Comparison of ENCODE assay signal across 8 mouse cellular contexts in the genomic region with DNA sequence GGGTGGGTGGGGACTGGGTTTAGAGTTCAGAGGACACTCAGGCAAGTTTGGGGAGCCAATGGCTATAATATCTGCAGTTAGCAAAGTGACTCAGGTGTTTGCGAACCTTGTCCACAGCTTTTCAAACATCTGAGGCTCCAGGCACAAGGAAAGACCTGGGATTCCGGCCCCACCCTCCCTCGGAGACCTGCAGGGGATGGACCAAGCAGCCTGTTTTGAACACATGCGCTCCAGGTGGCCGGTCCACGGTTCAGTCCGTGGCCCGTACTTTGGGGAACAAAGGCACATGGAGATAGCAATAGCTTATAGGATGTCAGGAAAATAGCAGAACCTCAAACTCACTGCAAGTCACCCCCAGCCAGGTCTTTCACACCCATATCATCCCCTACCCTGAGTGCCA. TPM values are rescaled to one million over a fixed set of nuclear protein-coding genes. Genes with fewer than 3 reads are reported as not detected.
DNase-seq lines count a peak whose midpoint lies in the region; ATAC-seq and TF ChIP-seq lines count a peak whose summit lies in the region.

No protein-coding gene starts in this region.

- TF ChIP-seq CTCF in layer of hippocampus, adult 2 months (conservative IDR thresholded peaks at IDR 0.05), result no peak
- TF ChIP-seq CTCF in cortical plate, adult 2 months (IDR thresholded peaks at IDR 0.05; ENCODE audit: extremely low read depth, insufficient read depth, low read length), result no peak
- no peak for TF ChIP-seq CTCF in hindbrain, postnatal 0 days (IDR thresholded peaks at IDR 0.05; ENCODE audit: low read depth)

- no peak for ATAC-seq in hindbrain, postnatal 0 days
- no peak for ATAC-seq in erythroid progenitor cell, adult 5-6 weeks (replicated peaks; ENCODE audit: low FRiP score, poor library complexity, severe bottlenecking)

- peak overlapping the region; percentile 87 for H3K4me3 ChIP-seq in layer of hippocampus, adult 2 months
- H3K4me3 ChIP-seq in cortical plate, adult 2 months (ENCODE audit: insufficient read depth, low read length), result peak overlapping the region; percentile 88
- H3K4me3 ChIP-seq in hindbrain, postnatal 0 days (ENCODE audit: low read length), result peak overlapping the region; percentile 87
- peak overlapping the region; percentile 98 for H3K4me3 ChIP-seq in megakaryocyte, embryonic 14.5 days (replicated peaks)

- no peak for TF ChIP-seq POLR2A in cortical plate, adult 2 months (IDR thresholded peaks at IDR 0.05; ENCODE audit: extremely low read depth, insufficient read depth, low read length)

- WGBS in hindbrain, postnatal 0 days, result 16% methylated on average over 8 of the region's 8 CpGs

- H3K27me3 ChIP-seq in hindbrain, postnatal 0 days (ENCODE audit: insufficient read depth, low read length), result no peaks in the 10 kb centered on the region
- H3K27me3 ChIP-seq in megakaryocyte, embryonic 14.5 days (replicated peaks), result no peaks in the 10 kb centered on the region

- H3K9ac ChIP-seq in hindbrain, postnatal 0 days (replicated peaks; ENCODE audit: low read length), result peak overlapping the region; percentile 93

- no peaks in the 10 kb centered on the region; the same call in 1 of the 2 replicates for H3K4me1 ChIP-seq in cortical plate, adult 2 months (ENCODE audit: control insufficient read depth, insufficient read depth, low read length)
- H3K4me1 ChIP-seq in hindbrain, postnatal 0 days (ENCODE audit: insufficient read depth, low read length), result peaks cover 14% of the 10 kb centered on the region; the same call in 1 of the 2 replicates
- H3K4me1 ChIP-seq in megakaryocyte, embryonic 14.5 days, result peaks cover 42% of the 10 kb centered on the region

- intact Hi-C loops in left cerebral cortex, postnatal 36 days (cut with DNase I), result no loop called here
- intact Hi-C loops in left cerebral cortex, postnatal 10 days (cut with DNase I), result no loop called here

- peaks cover 12% of the 10 kb centered on the region; the same call in 1 of the 2 replicates for H3K36me3 ChIP-seq in hindbrain, postnatal 0 days (ENCODE audit: insufficient read depth, low read length)
- peaks cover 33% of the 10 kb centered on the region for H3K36me3 ChIP-seq in megakaryocyte, embryonic 14.5 days (replicated peaks; ENCODE audit: low read length)

- H3K27ac ChIP-seq in layer of hippocampus, adult 2 months, result peak overlapping the region; percentile 98
- H3K27ac ChIP-seq in cortical plate, adult 2 months (ENCODE audit: insufficient read depth, low read length), result no peak overlapping the region
- peak overlapping the region; percentile 80; the same call in 1 of the 2 replicates for H3K27ac ChIP-seq in hindbrain, postnatal 0 days

- no peak for DNase-seq in layer of hippocampus, adult 2 months (ENCODE audit: low spot score in 2 of 2)
- DNase-seq in layer of hippocampus, adult 9-10 months (ENCODE audit: low spot score), result no peak
- no peak for DNase-seq in hindbrain, postnatal 0 days (ENCODE audit: low spot score)
- DNase-seq in left cerebral cortex, postnatal 36 days (ENCODE audit: low spot score in 2 of 2), result no peak
- no peak for DNase-seq in left cerebral cortex, postnatal 10 days (ENCODE audit: extremely low spot score in 1 of 2, low spot score in 2 of 2)

- peak overlapping the region; percentile 96 for H3K4me2 ChIP-seq in hindbrain, postnatal 0 days (ENCODE audit: low read depth, low read length)

- no peaks in the 10 kb centered on the region for H3K9me3 ChIP-seq in hindbrain, postnatal 0 days (ENCODE audit: low read length)
- no peaks in the 10 kb centered on the region for H3K9me3 ChIP-seq in megakaryocyte, embryonic 14.5 days

RNA-seq across cellular contexts. Expression of gene Zfp64, which starts 1.0 kb away (rescaled TPM):
- total RNA-seq in layer of hippocampus, adult 2 months (2021), result 10 to 100 TPM; 17.0 to 17.6 TPM
- 18.9 TPM in 2 replicates for polyA plus RNA-seq in cortical plate, adult 2 months (2012; rRNA removed)
- total RNA-seq in hindbrain, postnatal 0 days (2014; rRNA removed), result 32.1 and 44.3 TPM in 2 replicates
- polyA plus RNA-seq in hindbrain, postnatal 0 days (2015; fragmentation: Nextera tagmentation; extraction: Ambion mirVana), result 24.9 and 27.5 TPM in 2 replicates
- 32.8 and 46.8 TPM in 2 replicates for polyA plus RNA-seq in megakaryocyte, embryonic 14.5 days (2012; ENCODE audit: insufficient read depth, low replicate concordance)
- 10 to 100 TPM; 15.9 to 17.9 TPM for total RNA-seq in left cerebral cortex, postnatal 36 days (2021)
- 2.9 and 11.2 TPM in 2 replicates for total RNA-seq in erythroid progenitor cell, adult 5-6 weeks (2015; ENCODE audit: low replicate concordance)
- 2.2 and 8.5 TPM in 2 replicates for total RNA-seq in erythroid progenitor cell, adult 5-6 weeks (2017; ENCODE audit: low replicate concordance)
- total RNA-seq in left cerebral cortex, postnatal 10 days (2021), result 10 to 100 TPM; 19.1 to 19.5 TPM
